Mouse (Mus musculus) skeletal muscle tissue, adult 2 months (tissue): ENCODE results near the gene Chd1l.

Experiments used
- DNase-seq: peaks from one replicate; pipeline ENCODE4 v3.0.0-alpha.2; 2012; ENCODE audit warnings: low read depth, low spot score

The Chd1l gene

DNA sequence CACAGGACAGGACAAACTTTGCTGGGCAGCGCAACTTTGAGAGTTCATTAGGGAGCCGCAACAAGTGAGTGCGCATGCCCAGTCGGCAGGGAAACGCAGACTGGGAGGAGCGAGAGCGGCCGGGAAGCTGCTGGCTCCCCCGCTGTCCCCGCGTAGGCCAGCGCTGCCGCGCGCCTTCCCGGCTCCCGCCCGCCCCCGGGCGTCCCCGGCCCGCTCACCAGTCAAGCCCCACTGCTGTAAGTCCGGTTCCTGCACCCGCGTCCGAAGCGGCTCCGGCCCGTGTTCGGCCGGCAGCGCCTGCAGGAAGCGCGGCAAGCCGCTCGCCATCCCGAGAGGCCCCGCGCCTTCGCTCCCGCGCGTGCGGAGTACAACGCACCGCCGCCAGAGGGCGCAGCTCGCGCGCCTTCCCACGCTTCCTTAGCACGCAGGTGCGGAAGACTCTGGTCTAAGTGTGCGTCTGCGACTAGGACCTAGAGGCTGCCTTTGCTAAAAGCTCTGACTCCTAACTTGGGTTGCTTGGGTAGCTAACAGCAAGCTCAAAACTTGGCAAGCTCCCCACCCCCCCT lies at the start of gene Chd1l:
TSS of gene Chd1l (minus strand) at position 359 of the 566 bp plus-strand sequence.
- DNase-seq, result peak; percentile 90

- no peak for DNase-seq
Observed at GRCm38 (mm10) chr3:97659746-97660145, 49.7 kb upstream of the Chd1l start.

GRCm38 (mm10) chr3:97658426-97659193 lies 48.6 kb upstream of the Chd1l start:
- DNase-seq, result no peak

- DNase-seq, result peak; percentile 98
Observed at GRCm38 (mm10) chr3:97657655-97658411, 47.8 kb upstream of the Chd1l start, which contains the start of gene Prkab2. Gene Prkab2 (plus strand): TSS chr3:97658193.

DNA sequence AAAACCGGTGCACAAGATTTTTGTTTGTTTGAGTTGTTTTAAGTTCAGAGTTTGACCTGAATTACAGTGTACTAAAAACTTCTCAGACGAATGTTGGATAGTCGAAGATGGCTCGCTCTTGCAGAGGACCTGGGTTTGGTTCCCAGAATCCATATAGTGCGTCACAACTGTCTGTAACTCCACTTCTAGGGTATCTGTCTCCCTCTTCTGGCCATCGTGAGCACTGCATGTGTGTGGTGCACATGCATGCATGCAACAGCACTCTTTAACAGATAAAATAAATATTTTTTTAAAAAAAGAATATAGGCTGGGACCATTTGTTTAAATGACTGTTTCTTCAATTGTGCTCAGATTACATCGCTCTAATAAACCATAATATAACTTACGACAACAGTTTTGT lies 44.9 kb upstream of the Chd1l start:
- DNase-seq, result no peak

GRCm38 (mm10) chr3:97653781-97654180 lies 43.8 kb upstream of the Chd1l start:
- no peak for DNase-seq

DNA sequence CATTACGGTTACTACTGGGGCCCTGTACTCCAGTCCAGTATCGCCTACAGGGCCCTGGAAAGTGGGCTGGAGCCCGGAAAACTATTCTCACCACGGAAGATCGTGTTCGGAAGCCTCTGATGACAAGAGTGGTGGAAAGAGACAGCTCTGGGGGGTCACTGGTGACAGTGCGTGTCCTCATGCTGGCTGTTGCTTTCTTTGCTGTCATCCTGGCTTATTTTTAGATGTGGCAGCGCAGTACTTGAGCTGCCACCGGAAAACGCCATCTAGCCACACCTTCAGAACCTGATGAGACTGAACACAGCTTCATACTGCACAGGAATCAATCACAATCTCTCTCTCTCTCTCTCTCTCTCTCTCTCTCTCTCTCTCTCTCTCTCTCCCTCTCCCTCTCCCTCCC lies 41.6 kb upstream of the Chd1l start:
- peak; percentile 51 for DNase-seq

GRCm38 (mm10) chr3:97649469-97649868 lies 39.5 kb upstream of the Chd1l start:
- DNase-seq, result no peak

DNA sequence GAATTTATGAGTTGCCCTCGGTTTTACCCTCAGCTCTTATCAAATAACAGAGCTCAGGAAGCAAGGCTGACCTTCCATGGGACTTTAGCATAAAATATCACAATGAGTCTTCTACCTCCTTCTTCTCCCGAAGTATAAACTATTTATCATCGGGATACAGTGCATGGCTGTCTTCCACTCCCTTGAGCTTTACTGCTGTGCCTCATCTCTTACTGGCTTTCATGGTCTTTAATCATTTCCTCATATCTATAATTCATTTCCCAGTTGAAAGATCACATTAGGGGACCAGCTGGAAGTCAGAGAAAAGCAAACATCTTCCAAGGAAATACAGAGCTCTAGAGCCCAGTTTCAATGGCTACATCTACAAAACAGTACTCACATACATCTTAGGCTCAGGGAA lies 39.0 kb upstream of the Chd1l start:
- no peak for DNase-seq

- DNase-seq, result no peak
Observed at GRCm38 (mm10) chr3:97648518-97648917, 38.5 kb upstream of the Chd1l start.

DNA sequence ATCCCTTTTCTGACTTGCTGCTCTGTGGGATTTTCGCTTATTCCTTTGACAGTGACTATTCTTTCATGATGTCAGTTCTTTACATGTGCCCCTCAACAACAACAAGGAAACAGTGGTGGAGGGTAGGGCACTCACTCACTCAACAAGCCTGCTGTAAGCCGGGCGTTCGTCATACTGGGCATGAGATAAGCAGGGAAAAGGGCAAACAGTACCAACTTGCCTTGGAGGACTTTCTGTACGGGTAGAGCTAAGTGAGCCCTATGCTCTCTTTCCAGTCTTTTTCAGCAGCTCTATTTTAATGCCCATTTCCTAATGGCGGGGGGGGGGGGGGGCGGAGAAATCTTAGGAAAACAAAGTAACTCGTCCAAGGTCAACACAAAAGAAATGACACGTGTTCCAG lies 32.0 kb upstream of the Chd1l start:
- no peak for DNase-seq

- no peak for DNase-seq
Observed at GRCm38 (mm10) chr3:97641396-97641795, 31.4 kb upstream of the Chd1l start.

DNA sequence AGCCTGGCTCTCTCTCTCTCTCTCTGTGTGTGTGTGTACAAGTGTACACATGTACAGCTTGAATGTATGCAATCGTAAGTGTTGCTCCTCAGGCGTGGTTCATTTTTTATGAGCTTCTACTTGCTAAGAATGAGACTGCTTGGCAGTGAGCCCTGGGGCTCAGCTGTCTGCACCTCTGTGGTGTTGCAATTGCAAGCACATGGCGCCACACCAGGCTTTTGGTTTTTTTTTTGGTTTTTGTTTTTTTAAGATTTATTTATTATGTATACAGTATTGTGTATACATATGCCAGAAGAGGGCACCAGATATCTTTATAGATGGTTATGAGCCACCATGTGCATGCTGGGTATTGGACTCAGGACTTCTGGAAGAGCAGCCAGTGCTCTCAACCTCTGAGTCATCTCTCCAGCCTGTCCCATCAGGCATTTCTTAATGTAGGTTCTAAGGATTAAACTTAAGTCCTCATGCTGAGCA lies 24.3 kb upstream of the Chd1l start:
- peak; percentile 71 for DNase-seq

- no peak for DNase-seq
Observed at GRCm38 (mm10) chr3:97633456-97633855, 23.5 kb upstream of the Chd1l start.

- DNase-seq, result no peak
Observed at GRCm38 (mm10) chr3:97631258-97631860, 21.4 kb upstream of the Chd1l start.

DNA sequence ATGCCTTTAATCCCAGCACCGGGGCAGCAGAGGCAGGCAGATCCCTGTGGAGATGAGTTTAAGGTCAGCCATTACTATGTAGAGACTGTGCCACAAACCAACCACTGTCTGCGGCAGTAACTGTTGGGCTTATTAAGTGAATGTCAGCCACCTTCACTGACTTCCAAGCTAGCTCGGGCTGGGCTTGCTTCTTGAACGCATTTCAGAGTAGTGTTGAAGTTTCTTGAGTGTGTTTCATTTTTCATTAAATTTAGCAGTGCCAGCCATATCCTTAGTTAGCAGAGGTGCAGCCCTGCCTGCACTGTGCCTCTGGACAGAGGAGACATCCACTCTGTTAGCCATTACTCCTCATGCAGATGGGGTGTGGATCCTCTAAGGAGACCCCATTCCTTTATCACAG lies 20.7 kb upstream of the Chd1l start:
- DNase-seq, result no peak

DNA sequence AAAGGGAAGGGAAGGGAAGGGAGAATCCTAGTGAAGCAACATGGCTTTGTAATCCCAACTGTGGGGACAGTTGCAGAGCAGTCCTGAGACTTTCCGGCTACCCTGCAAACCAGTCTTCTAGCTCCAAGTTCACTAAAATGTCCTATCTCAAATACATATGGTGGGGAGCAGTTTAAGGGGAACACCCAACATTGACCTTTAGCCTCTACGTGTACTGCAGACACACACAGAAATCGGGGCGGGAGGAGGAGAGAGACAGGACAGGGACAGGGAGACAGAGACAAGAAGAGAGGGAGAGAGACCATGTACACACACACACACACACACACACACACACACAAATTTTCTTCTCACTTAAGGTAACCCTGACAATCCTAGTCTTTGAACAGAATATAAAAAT lies 19.9 kb upstream of the Chd1l start:
- no peak for DNase-seq

DNA sequence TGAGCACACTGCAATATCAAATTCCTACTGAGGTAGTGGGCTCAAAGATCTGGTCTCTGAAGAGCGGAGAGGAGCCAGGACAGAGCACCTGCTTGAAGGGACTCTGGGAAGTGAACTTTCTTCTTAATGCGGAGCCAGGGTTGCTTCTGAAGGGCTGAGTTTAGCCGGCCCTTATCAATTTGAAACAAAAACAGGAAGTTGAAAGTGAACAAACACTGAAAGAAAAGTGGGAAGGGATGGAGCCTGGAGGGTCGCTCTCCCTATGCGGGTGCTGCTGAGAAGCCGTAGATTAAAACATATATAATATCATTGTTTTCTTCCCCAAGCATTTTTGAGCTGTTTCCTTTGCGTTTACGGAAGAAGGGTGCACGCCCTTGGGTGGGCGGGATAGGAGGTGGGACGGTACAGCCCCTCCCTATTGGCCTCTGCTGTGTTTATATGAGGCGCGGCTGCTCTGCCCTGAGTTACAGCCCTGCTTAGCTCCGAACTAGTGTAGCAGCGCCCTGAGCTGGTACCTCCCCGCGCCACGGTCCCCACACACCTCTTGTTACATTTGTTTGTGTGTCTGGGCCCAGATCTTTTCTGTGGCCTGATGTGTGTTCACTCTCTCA lies 18.5 kb upstream of the Chd1l start, which contains the start of gene Fmo5:
TSS of gene Fmo5 (plus strand) at position 414 of the 611 bp plus-strand sequence.
- peak; percentile 61 for DNase-seq

DNA sequence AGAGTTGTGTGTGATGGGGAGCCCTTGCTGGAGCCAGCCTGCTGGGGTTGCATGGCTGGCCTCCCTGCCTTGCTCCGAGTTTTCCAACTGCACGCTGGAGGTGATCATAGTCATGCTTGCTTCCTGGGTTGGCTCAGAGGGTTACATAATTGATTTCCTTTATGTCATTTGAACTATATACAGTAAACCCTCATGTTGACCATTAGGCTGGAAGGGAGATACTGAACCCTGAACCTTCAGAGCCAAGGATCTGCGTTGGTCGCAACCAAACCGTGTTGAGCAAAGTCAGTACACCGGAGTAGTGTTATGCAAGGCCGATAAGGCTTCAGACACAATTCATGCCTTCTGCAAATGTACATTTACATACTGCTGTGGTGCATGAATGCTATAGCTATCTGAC lies 17.9 kb upstream of the Chd1l start:
- no peak for DNase-seq

GRCm38 (mm10) chr3:97624611-97625010 lies 14.6 kb upstream of the Chd1l start:
- DNase-seq, result no peak

GRCm38 (mm10) chr3:97620657-97621056 lies 10.7 kb upstream of the Chd1l start:
- DNase-seq, result no peak

DNA sequence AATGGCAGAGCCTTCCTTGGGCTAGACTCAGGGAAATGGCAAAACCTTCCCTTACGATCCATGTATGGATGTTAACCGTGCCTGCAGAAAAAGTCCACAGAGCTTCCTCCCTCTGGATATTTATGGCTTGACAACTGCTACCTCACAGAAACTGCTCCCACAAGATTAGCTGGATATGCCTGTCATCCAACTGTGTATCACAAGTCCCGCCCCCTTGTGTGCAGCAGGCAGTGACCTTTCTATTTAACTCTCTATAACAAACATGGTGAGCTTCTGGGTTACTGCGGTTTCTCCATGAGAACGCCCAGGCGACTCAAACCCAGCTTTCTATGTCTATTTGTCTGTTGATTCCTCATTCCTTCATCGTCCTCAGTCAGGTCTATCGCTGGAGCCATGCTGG lies 7.9 kb upstream of the Chd1l start:
- no peak for DNase-seq
